Mouse (Mus musculus) brain, embryonic 14.5 days (tissue): Measurements from ENCODE around the gene Gpr146.

Experiments used
- CTCF ChIP-seq: fragments of 200-500 bp; IDR thresholded peaks from 2 replicates; pipeline ENCODE4 v1.5.1; 2012; ENCODE audit warnings: inconsistent platforms, mild to moderate bottlenecking, moderate library complexity, borderline replicate concordance; ENCODE audit not compliant: insufficient read depth, insufficient read length; ENCODE audit errors: extremely low read depth
- POLR2A ChIP-seq: fragments of 200-500 bp; IDR thresholded peaks from 2 replicates; pipeline ENCODE4 v1.6.1; 2012; ENCODE audit warnings: mild to moderate bottlenecking, inconsistent platforms, borderline replicate concordance; ENCODE audit not compliant: poor library complexity, insufficient read depth, insufficient read length, severe bottlenecking; ENCODE audit errors: extremely low read depth

DNA sequence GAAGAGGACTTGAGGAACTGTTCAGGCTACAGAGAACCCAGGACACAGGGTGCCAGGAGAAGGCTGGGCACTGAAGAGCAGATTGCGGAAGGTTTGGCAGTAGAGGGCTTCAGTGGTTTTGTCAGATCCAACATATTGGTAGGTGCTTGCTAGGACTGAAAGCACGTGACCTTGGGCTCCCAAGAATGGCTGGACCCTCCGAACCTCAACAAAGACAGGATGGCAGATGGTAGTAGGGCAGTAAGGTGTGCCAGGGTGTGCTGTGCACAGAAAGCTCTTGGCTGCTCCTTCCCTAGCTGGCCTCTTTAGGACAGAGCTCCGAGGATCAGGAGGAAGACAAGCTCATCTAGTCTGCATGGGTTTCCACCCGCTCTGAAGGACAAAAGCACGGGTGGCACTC is 33.6 kb downstream of the Gpr146 start:
- TF ChIP-seq CTCF (no peak), POLR2A (no peak)
